Mouse (Mus musculus): Measurements from ENCODE around the gene Uts2. TPM values are rescaled to one million over a fixed set of nuclear protein-coding genes. Genes with fewer than 3 reads are reported as not detected.
"Not testable (repeated sequence)": the region's sequence is repeated elsewhere in the genome, so short reads cannot be mapped to it uniquely, and the experiment has no call there.

Gene Uts2
- polyA plus RNA-seq, 1 experiment from 2014 or later = not detected

DNA sequence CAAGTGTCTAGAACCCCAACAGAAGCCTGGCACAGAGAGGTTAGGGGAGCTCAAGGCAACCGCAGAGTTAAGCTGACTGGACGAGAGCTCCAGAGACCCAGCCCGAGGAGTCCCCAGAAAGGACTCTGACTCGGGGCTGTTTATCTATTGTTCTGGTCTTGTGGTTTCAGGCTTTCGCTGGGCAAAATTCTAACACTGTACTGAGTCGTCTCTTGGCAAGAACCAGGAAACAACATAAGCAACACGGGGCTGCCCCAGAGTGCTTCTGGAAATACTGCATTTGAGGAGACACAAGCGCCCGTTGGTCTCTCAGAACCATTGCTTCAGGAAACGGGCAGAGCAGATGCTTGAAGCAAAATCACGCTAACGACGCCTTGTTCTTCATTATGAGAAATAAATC is 4.5 kb downstream of the Uts2 start:
- H3K27me3 ChIP-seq (ENCODE audit: control insufficient read depth, insufficient read depth, low read length) = no peaks in the 10 kb centered on the region
- H3K36me3 ChIP-seq (ENCODE audit: control insufficient read depth, insufficient read depth, low read length) = no peaks in the 10 kb centered on the region
- WGBS = 87% methylated on average over 13 of the region's 13 CpGs
- H3K4me1 ChIP-seq (replicated peaks; ENCODE audit: control insufficient read depth, insufficient read depth, low read length) = no peaks in the 10 kb centered on the region
- H3K4me2 ChIP-seq (replicated peaks; ENCODE audit: low read depth, low read length) = no peak overlapping the region
- ATAC-seq (ENCODE audit: low FRiP score) (no peak), DNase-seq (ENCODE audit: low spot score) (no peak)
- H3K4me3 ChIP-seq (ENCODE audit: low read depth, low read length) = no peak overlapping the region
- H3K9ac ChIP-seq (ENCODE audit: low read depth, low read length) = no peak overlapping the region
- no peaks in the 10 kb centered on the region for H3K9me3 ChIP-seq (ENCODE audit: control insufficient read depth, low read length)
- no peak overlapping the region for H3K27ac ChIP-seq (ENCODE audit: low read depth, low read length)

GRCm38 (mm10) chr4:151005656-151006318 is 8.9 kb downstream of the Uts2 start:
- Histone ChIP-seq H3K4me2 (replicated peaks; ENCODE audit: low read depth, low read length) (no peak overlapping the region), H3K36me3 (ENCODE audit: control insufficient read depth, insufficient read depth, low read length) (no peaks in the 10 kb centered on the region), H3K27ac (ENCODE audit: low read depth, low read length) (no peak overlapping the region), H3K27me3 (ENCODE audit: control insufficient read depth, insufficient read depth, low read length) (no peaks in the 10 kb centered on the region), H3K4me1 (replicated peaks; ENCODE audit: control insufficient read depth, insufficient read depth, low read length) (no peaks in the 10 kb centered on the region), H3K9ac (ENCODE audit: low read depth, low read length) (no peak overlapping the region), H3K9me3 (ENCODE audit: control insufficient read depth, low read length) (no peaks in the 10 kb centered on the region), H3K4me3 (ENCODE audit: low read depth, low read length) (no peak overlapping the region)
- WGBS = 95% methylated on average over 13 of the region's 13 CpGs
- DNase-seq (ENCODE audit: low spot score) = no peak
- ATAC-seq (ENCODE audit: low FRiP score) = no peak

DNA sequence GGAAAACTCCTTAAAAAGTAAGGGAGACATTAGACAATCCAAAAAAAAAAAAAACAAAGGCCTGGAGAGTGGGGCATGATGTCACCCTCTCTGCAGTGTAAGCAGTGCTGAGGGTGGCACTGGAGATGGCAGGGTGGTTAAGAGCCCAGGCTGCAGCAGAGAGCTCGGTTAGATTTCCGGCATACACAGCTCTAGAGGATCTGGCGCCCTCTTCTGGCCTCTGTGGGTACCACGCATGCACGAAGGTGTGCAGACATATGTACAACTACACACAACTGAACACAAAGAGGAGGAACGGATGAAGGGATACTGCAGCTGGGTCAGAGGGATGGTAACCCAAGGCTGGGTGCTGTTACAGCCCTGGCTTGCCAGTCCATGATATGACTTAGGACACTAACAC is 10.0 kb downstream of the Uts2 start:
- DNase-seq (ENCODE audit: low spot score) = peak; percentile 65
- H3K4me1 ChIP-seq (replicated peaks; ENCODE audit: control insufficient read depth, insufficient read depth, low read length) = no peaks in the 10 kb centered on the region
- no peak overlapping the region for H3K4me2 ChIP-seq (replicated peaks; ENCODE audit: low read depth, low read length)
- no peak overlapping the region for H3K27ac ChIP-seq (ENCODE audit: low read depth, low read length)
- H3K36me3 ChIP-seq (ENCODE audit: control insufficient read depth, insufficient read depth, low read length) = no peaks in the 10 kb centered on the region
- H3K27me3 ChIP-seq (ENCODE audit: control insufficient read depth, insufficient read depth, low read length) = no peaks in the 10 kb centered on the region
- H3K9me3 ChIP-seq (ENCODE audit: control insufficient read depth, low read length) = no peaks in the 10 kb centered on the region
- WGBS = 55% methylated on average over 6 of the region's 6 CpGs
- no peak overlapping the region for H3K4me3 ChIP-seq (ENCODE audit: low read depth, low read length)
- ATAC-seq (ENCODE audit: low FRiP score) = no peak
- H3K9ac ChIP-seq (ENCODE audit: low read depth, low read length) = no peak overlapping the region

DNA sequence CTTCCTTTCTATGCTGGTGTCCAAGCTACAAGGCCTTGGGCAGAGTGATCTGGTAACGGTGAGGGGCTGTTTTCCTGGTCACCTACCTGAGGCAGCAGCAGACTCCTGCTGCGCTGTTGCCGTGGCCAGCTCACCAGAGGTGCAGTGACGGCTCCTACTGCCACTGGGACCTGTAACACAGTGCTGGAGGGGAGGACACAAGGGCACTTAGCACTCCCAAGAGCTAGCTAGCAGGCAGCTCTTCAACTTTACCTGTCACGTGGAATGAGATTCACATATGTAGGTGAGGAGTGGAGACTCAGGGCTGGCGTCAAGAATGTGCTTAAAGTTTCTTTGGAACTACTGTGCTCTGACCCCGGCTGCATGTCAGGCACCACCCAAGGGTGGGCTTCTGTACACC is 13.4 kb downstream of the Uts2 start:
- no peak overlapping the region for H3K27ac ChIP-seq (ENCODE audit: low read depth, low read length)
- H3K36me3 ChIP-seq (ENCODE audit: control insufficient read depth, insufficient read depth, low read length) = no peaks in the 10 kb centered on the region
- H3K9me3 ChIP-seq (ENCODE audit: control insufficient read depth, low read length) = no peaks in the 10 kb centered on the region
- H3K4me1 ChIP-seq (replicated peaks; ENCODE audit: control insufficient read depth, insufficient read depth, low read length) = no peaks in the 10 kb centered on the region
- no peak overlapping the region for H3K9ac ChIP-seq (ENCODE audit: low read depth, low read length)
- H3K4me2 ChIP-seq (replicated peaks; ENCODE audit: low read depth, low read length) = no peak overlapping the region
- ATAC-seq (ENCODE audit: low FRiP score) (no peak), DNase-seq (ENCODE audit: low spot score) (no peak)
- H3K4me3 ChIP-seq (ENCODE audit: low read depth, low read length) = no peak overlapping the region
- 93% methylated on average over 7 of the region's 7 CpGs for WGBS
- no peaks in the 10 kb centered on the region for H3K27me3 ChIP-seq (ENCODE audit: control insufficient read depth, insufficient read depth, low read length)

GRCm38 (mm10) chr4:151015946-151016345 is 19.0 kb downstream of the Uts2 start:
- H3K36me3 ChIP-seq (ENCODE audit: control insufficient read depth, insufficient read depth, low read length) = no peaks in the 10 kb centered on the region
- no peak overlapping the region for H3K4me3 ChIP-seq (ENCODE audit: low read depth, low read length)
- no peaks in the 10 kb centered on the region for H3K4me1 ChIP-seq (replicated peaks; ENCODE audit: control insufficient read depth, insufficient read depth, low read length)
- no peak overlapping the region for H3K9ac ChIP-seq (ENCODE audit: low read depth, low read length)
- no peak overlapping the region for H3K4me2 ChIP-seq (replicated peaks; ENCODE audit: low read depth, low read length)
- no peaks in the 10 kb centered on the region for H3K27me3 ChIP-seq (ENCODE audit: control insufficient read depth, insufficient read depth, low read length)
- DNase-seq (ENCODE audit: low spot score) = no peak
- no peak overlapping the region for H3K27ac ChIP-seq (ENCODE audit: low read depth, low read length)
- no peaks in the 10 kb centered on the region for H3K9me3 ChIP-seq (ENCODE audit: control insufficient read depth, low read length)
- WGBS = 84% methylated on average over 10 of the region's 10 CpGs
- no peak for ATAC-seq (ENCODE audit: low FRiP score)

- WGBS = 93% methylated on average over 1 of the region's 1 CpGs
- not testable (repeated sequence) for H3K4me1 ChIP-seq (replicated peaks; ENCODE audit: control insufficient read depth, insufficient read depth, low read length); ATAC-seq (ENCODE audit: low FRiP score); H3K9me3 ChIP-seq (ENCODE audit: control insufficient read depth, low read length); H3K4me3 ChIP-seq (ENCODE audit: low read depth, low read length); DNase-seq (ENCODE audit: low spot score); H3K27me3 ChIP-seq (ENCODE audit: control insufficient read depth, insufficient read depth, low read length); H3K36me3 ChIP-seq (ENCODE audit: control insufficient read depth, insufficient read depth, low read length); H3K9ac ChIP-seq (ENCODE audit: low read depth, low read length); H3K27ac ChIP-seq (ENCODE audit: low read depth, low read length); H3K4me2 ChIP-seq (replicated peaks; ENCODE audit: low read depth, low read length)
Measured at GRCm38 (mm10) chr4:151017356-151017755, 20.5 kb downstream of the Uts2 start.

- Histone ChIP-seq H3K9ac (ENCODE audit: low read depth, low read length) (no peak overlapping the region), H3K27ac (ENCODE audit: low read depth, low read length) (no peak overlapping the region), H3K4me3 (ENCODE audit: low read depth, low read length) (no peak overlapping the region), H3K36me3 (ENCODE audit: control insufficient read depth, insufficient read depth, low read length) (no peaks in the 10 kb centered on the region), H3K4me1 (replicated peaks; ENCODE audit: control insufficient read depth, insufficient read depth, low read length) (no peaks in the 10 kb centered on the region), H3K27me3 (ENCODE audit: control insufficient read depth, insufficient read depth, low read length) (no peaks in the 10 kb centered on the region), H3K9me3 (ENCODE audit: control insufficient read depth, low read length) (no peaks in the 10 kb centered on the region), H3K4me2 (replicated peaks; ENCODE audit: low read depth, low read length) (no peak overlapping the region)
- ATAC-seq (ENCODE audit: low FRiP score) = no peak
- WGBS = 89% methylated on average over 9 of the region's 9 CpGs
- no peak for DNase-seq (ENCODE audit: low spot score)
Measured at GRCm38 (mm10) chr4:151024152-151024551, 27.3 kb downstream of the Uts2 start.

DNA sequence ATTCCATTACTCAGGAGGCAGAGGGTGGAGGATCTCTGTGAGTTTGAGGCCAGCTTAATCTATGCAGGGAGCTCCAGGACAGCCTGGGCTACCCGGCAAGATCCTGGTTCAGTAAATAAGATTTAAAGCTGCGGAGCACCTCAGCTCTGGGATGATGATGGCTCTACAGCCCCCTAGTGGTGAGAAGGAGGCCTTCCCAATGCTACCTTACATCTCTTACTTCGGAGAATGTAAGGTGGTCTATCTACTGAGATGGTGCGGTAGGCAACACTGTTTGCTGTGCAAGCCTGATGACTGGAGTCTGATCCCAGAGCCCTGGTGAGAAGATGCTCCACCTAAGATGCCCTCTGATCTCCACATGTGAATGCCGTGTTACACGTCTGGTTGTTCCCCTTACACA is 30.1 kb downstream of the Uts2 start:
- H3K36me3 ChIP-seq (ENCODE audit: control insufficient read depth, insufficient read depth, low read length) = no peaks in the 10 kb centered on the region
- 58% methylated on average over 6 of the region's 6 CpGs for WGBS
- no peaks in the 10 kb centered on the region for H3K27me3 ChIP-seq (ENCODE audit: control insufficient read depth, insufficient read depth, low read length)
- no peak overlapping the region for H3K4me3 ChIP-seq (ENCODE audit: low read depth, low read length)
- no peak overlapping the region for H3K4me2 ChIP-seq (replicated peaks; ENCODE audit: low read depth, low read length)
- H3K9ac ChIP-seq (ENCODE audit: low read depth, low read length) = no peak overlapping the region
- no peaks in the 10 kb centered on the region for H3K9me3 ChIP-seq (ENCODE audit: control insufficient read depth, low read length)
- ATAC-seq (ENCODE audit: low FRiP score) (no peak), DNase-seq (ENCODE audit: low spot score) (peak; percentile 64)
- H3K27ac ChIP-seq (ENCODE audit: low read depth, low read length) = no peak overlapping the region
- no peaks in the 10 kb centered on the region for H3K4me1 ChIP-seq (replicated peaks; ENCODE audit: control insufficient read depth, insufficient read depth, low read length)

DNA sequence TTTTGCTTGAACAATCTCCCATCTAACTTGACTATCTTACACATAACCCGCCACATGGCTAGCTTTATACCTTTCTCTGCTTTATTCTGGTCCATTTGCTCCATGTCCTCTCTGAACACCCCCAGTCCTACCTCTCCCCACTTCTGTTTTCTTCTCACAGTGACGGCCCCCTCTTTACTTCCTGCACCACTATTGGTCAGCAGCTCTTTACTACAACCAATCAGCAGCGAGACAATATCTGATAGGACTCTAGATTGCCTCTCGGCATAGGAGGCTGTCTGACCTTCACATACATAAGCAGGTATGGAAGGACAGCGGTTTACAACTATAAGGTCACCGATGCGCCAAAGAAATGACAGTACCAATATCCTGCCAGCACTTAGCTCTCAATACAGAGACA is 39.6 kb downstream of the Uts2 start:
- Histone ChIP-seq H3K4me2 (replicated peaks; ENCODE audit: low read depth, low read length) (no peak overlapping the region), H3K27ac (ENCODE audit: low read depth, low read length) (no peak overlapping the region), H3K36me3 (ENCODE audit: control insufficient read depth, insufficient read depth, low read length) (no peaks in the 10 kb centered on the region)

More for the DNA sequence above, 39.6 kb downstream of the Uts2 start:
- WGBS = 90% methylated on average over 7 of the region's 7 CpGs
- no peaks in the 10 kb centered on the region for H3K4me1 ChIP-seq (replicated peaks; ENCODE audit: control insufficient read depth, insufficient read depth, low read length)
- ATAC-seq (ENCODE audit: low FRiP score) = no peak
- no peaks in the 10 kb centered on the region for H3K9me3 ChIP-seq (ENCODE audit: control insufficient read depth, low read length)
- no peaks in the 10 kb centered on the region for H3K27me3 ChIP-seq (ENCODE audit: control insufficient read depth, insufficient read depth, low read length)
- no peak for DNase-seq (ENCODE audit: low spot score)
- H3K4me3 ChIP-seq (ENCODE audit: low read depth, low read length) = no peak overlapping the region
- no peak overlapping the region for H3K9ac ChIP-seq (ENCODE audit: low read depth, low read length)
